25 mouse cellular contexts compared by ENCODE assay signal in the genomic region with DNA sequence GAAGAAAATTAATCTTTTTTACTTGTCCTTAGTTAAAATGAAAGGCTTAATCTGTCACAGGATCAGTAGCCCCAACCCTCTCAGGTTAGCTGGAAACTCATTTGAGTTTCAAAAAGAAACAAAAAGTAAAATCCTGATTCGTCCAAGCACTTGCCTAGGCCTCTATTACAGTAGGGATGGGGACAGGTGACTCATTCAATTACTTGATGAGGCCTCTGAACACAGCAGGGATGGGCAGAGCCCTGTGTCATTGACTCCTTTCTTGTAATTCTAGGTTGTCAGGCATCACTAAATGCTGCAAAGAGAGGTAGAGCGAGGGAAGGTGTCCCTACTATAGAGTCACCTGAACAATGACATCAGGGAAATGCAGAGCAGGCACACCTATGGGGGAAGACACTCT.
DNase-seq lines count a peak whose midpoint lies in the region; ATAC-seq and TF ChIP-seq lines count a peak whose summit lies in the region.
"Had no signal": no experiment of that assay in that cellular context is flagged by ENCODE, and none has a peak within 500 bp of the region (broad histone marks: within the 10 kb centered on the region; RNA-seq: fewer than 3 reads in every experiment).

No protein-coding gene starts in this region.

- WGBS in thymus, adult 2 months, result 80% methylated on average over 2 of the region's 2 CpGs
- 71% methylated on average over 2 of the region's 2 CpGs for WGBS in intestine, embryonic 15.5 days
- WGBS in stomach, postnatal 0 days, result 71% methylated on average over 2 of the region's 2 CpGs

- no peak for DNase-seq in gastrocnemius, adult 2 months
- no peak for DNase-seq in gastrocnemius, postnatal 36 days
- DNase-seq in thymus, adult 2 months, result no peak
- DNase-seq in thymus, postnatal 10 days (ENCODE audit: low spot score in 2 of 2), result no peak
- no peak for DNase-seq in stomach, postnatal 0 days (ENCODE audit: low spot score)
- DNase-seq in layer of hippocampus, postnatal 14 days (ENCODE audit: low spot score in 2 of 2), result no peak
- DNase-seq in urinary bladder, postnatal 36 days (ENCODE audit: low spot score in 2 of 2), result no peak
- DNase-seq: adrenal gland, postnatal 14 days; cerebellum, adult 8-10 months; kidney, adult 2 months; kidney, postnatal 10 days; liver; right cerebral cortex, postnatal 25 days; spleen, adult 18-20 months; thymus, adult 18-20 months had no signal

- peaks cover 55% of the 10 kb centered on the region for H3K4me1 ChIP-seq in thymus, adult 2 months (replicated peaks; ENCODE audit: control insufficient read depth, insufficient read depth, low read length)
- peaks cover 11% of the 10 kb centered on the region; the same call in 1 of the 2 replicates for H3K4me1 ChIP-seq in intestine, embryonic 15.5 days (replicated peaks)
- H3K4me1 ChIP-seq in stomach, postnatal 0 days (replicated peaks; ENCODE audit: control insufficient read depth, insufficient read depth), result 0 out of 2 replicates have a peak, but pooled peaks cover 2% of the 10 kb centered on the region
- H3K4me1 ChIP-seq: midbrain, embryonic 12.5 days had no signal

- no peak for TF ChIP-seq EP300 in stomach, postnatal 0 days (optimal IDR thresholded peaks at IDR 0.05)

- H3K27me3 ChIP-seq in thymus, adult 2 months (ENCODE audit: control insufficient read depth, insufficient read depth, low read length), result no peaks in the 10 kb centered on the region
- H3K27me3 ChIP-seq in intestine, embryonic 15.5 days (replicated peaks), result no peaks in the 10 kb centered on the region
- H3K27me3 ChIP-seq in stomach, postnatal 0 days (ENCODE audit: control insufficient read depth, insufficient read depth, low read length), result no peaks in the 10 kb centered on the region
- H3K27me3 ChIP-seq: embryonic facial prominence, embryonic 15.5 days; midbrain, embryonic 12.5 days; neural tube, embryonic 12.5 days had no signal

- H3K4me2 ChIP-seq in intestine, embryonic 15.5 days (replicated peaks), result no peak overlapping the region
- H3K4me2 ChIP-seq in stomach, postnatal 0 days (replicated peaks; ENCODE audit: low read depth), result no peak overlapping the region
- H3K4me2 ChIP-seq: embryonic facial prominence, embryonic 15.5 days; heart, embryonic 11.5 days; midbrain, embryonic 12.5 days; neural tube, embryonic 12.5 days had no signal

- intact Hi-C loops in gastrocnemius, adult 2 months (cut with DNase I), result no loop called here
- intact Hi-C loops in gastrocnemius, postnatal 36 days (cut with DNase I), result no loop called here

- H3K27ac ChIP-seq in gastrocnemius, adult 2 months, result peak overlapping the region; percentile 3; the same call in 1 of the 2 replicates
- H3K27ac ChIP-seq in thymus, adult 2 months (ENCODE audit: control insufficient read depth, insufficient read depth, low read length), result peak overlapping the region; percentile 56; the same call in 1 of the 2 replicates
- H3K27ac ChIP-seq in intestine, embryonic 15.5 days, result no peak overlapping the region
- H3K27ac ChIP-seq in stomach, postnatal 0 days (replicated peaks), result peak overlapping the region; percentile 9; the same call in 1 of the 2 replicates
- H3K27ac ChIP-seq: hindbrain, embryonic 10.5 days; limb, embryonic 10.5 days; midbrain, embryonic 12.5 days; neural tube, embryonic 12.5 days had no signal

- no peak for TF ChIP-seq CTCF in gastrocnemius, adult 2 months (IDR thresholded peaks at IDR 0.05)
- TF ChIP-seq CTCF in thymus, adult 2 months (IDR thresholded peaks at IDR 0.05; ENCODE audit: borderline replicate concordance, control insufficient read depth, extremely low read depth, insufficient read depth, low read length, poor library complexity), result no peak
- TF ChIP-seq CTCF in stomach, postnatal 0 days (IDR thresholded peaks at IDR 0.05; ENCODE audit: low read depth), result no peak

- TF ChIP-seq POLR2A in thymus, adult 2 months (IDR thresholded peaks at IDR 0.05; ENCODE audit: control insufficient read depth, extremely low read depth, insufficient read depth, low read length, poor library complexity), result no peak

- H3K4me3 ChIP-seq in gastrocnemius, adult 2 months, result no peak overlapping the region
- no peak overlapping the region for H3K4me3 ChIP-seq in thymus, adult 2 months (ENCODE audit: control insufficient read depth, insufficient read depth, low read length)
- no peak overlapping the region for H3K4me3 ChIP-seq in intestine, embryonic 15.5 days (replicated peaks)
- H3K4me3 ChIP-seq in stomach, postnatal 0 days (ENCODE audit: low read depth, low read length), result no peak overlapping the region
- H3K4me3 ChIP-seq: embryonic facial prominence, embryonic 15.5 days; hindbrain, embryonic 10.5 days; limb, embryonic 10.5 days; midbrain, embryonic 12.5 days; neural tube, embryonic 12.5 days had no signal

- H3K9me3 ChIP-seq in intestine, embryonic 15.5 days, result no peaks in the 10 kb centered on the region
- no peaks in the 10 kb centered on the region for H3K9me3 ChIP-seq in stomach, postnatal 0 days (ENCODE audit: control insufficient read depth, low read length)
- H3K9me3 ChIP-seq: embryonic facial prominence, embryonic 15.5 days; hindbrain, embryonic 10.5 days; limb, embryonic 10.5 days; midbrain, embryonic 12.5 days; neural tube, embryonic 12.5 days had no signal

- peak; percentile 51; the same call in 1 of the 2 replicates for ATAC-seq in intestine, embryonic 15.5 days
- ATAC-seq in stomach, postnatal 0 days (ENCODE audit: low FRiP score, low TSS enrichment), result no peak
- ATAC-seq: forebrain, embryonic 14.5 days; hindbrain, embryonic 16.5 days; lung, postnatal 0 days had no signal

- H3K36me3 ChIP-seq in thymus, adult 2 months (ENCODE audit: control insufficient read depth, insufficient read depth, low read length), result no peaks in the 10 kb centered on the region
- no peaks in the 10 kb centered on the region for H3K36me3 ChIP-seq in intestine, embryonic 15.5 days
- no peaks in the 10 kb centered on the region for H3K36me3 ChIP-seq in stomach, postnatal 0 days (ENCODE audit: control insufficient read depth, insufficient read depth, low read length)
- H3K36me3 ChIP-seq: embryonic facial prominence, embryonic 15.5 days; hindbrain, embryonic 10.5 days; limb, embryonic 10.5 days; midbrain, embryonic 12.5 days; neural tube, embryonic 12.5 days had no signal

- H3K9ac ChIP-seq in intestine, embryonic 15.5 days, result no peak overlapping the region
- no peak overlapping the region for H3K9ac ChIP-seq in stomach, postnatal 0 days (ENCODE audit: low read length)
- H3K9ac ChIP-seq: embryonic facial prominence, embryonic 15.5 days; midbrain, embryonic 12.5 days; neural tube, embryonic 12.5 days had no signal
